Mouse (Mus musculus): Measurements from ENCODE around the gene Gm3106.
"Not testable (repeated sequence)": the region's sequence is repeated elsewhere in the genome, so short reads cannot be mapped to it uniquely, and the experiment has no call there.

The Gm3106 gene

DNA sequence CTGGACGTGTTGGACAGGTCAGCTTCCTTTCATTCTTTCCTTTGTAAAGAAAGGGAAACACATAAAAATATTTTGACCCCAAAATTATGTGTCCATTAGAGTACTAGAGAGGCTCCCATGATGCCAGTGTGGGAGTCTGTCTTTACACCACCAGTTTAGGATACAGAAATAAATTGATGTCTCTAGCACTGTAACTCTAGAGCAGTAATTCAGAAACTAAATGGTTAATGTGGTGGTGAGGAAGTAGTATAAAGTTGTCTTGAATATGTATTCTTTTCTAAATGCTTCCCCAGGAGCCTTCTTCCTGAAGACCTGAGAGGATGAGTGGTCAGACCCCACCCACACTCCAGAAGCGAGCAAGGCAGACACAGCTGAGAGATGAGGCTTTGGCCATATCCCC is at the start of gene Gm3106:
Gene Gm3106, plus strand, starts transcription at position 301 of the 400 bp plus-strand sequence.
- not testable (repeated sequence) for DNase-seq
